Mouse (Mus musculus): Measurements from ENCODE around the gene Fam25c. TPM values are rescaled to one million over a fixed set of nuclear protein-coding genes. Genes with fewer than 3 reads are reported as not detected.

The Fam25c gene
- polyA plus RNA-seq, 1 experiment from 2014 or later: not detected

DNA sequence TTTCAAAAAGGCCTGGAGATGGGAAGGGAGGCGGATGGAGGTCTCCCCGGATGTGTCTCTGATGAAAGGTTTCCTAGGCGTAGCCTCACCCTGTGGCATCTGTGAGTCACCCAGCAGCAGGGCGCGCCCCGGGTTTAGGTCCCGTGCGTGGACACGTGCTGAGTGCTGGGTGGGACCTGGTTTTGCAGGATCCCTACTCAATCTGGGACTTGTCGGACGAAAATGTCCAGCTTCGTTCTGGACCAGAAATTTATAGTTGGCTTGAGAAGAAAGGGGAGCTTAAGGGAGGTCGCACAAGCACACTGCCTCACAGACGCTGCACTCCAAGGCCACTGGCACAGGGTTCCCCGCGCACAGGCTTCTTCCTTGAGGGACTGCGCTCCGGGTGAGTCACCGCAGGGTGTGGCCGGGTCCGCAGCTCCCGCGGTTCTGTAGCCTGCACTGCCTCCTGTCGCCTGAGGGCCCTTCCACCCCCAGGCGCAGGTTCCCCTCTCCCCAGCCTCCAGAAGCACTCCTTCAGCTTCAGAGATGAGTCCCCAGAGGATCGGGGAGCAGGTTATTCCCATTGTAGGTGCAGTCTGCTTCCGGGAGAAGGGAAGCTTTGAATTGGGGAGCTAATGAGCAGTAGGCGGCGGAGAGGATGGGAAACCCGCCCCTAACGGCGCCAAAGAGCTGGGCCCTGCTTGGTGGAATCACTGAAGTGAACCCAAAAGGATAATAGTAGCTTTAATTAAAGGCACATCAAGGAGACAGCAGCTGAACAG lies 8.4 kb upstream of the Fam25c start:
- 2% methylated on average over 32 of the region's 32 CpGs for WGBS
- no peaks in the 10 kb centered on the region for H3K36me3 ChIP-seq
- peak overlapping the region; percentile 94 for H3K4me2 ChIP-seq
- peak overlapping the region; percentile 75 for H3K9ac ChIP-seq
- peaks cover 15% of the 10 kb centered on the region for H3K4me1 ChIP-seq
- no peaks in the 10 kb centered on the region for H3K9me3 ChIP-seq
- H3K27ac ChIP-seq (replicated peaks): no peak overlapping the region
- peak; percentile 61; the same call in 1 of the 2 replicates for ATAC-seq (ENCODE audit: extremely low read depth, insufficient number of reproducible peaks, low FRiP score, low TSS enrichment)
- H3K27me3 ChIP-seq (replicated peaks): peaks cover 14% of the 10 kb centered on the region; the same call in 1 of the 2 replicates
- peak overlapping the region; percentile 55 for H3K4me3 ChIP-seq

DNA sequence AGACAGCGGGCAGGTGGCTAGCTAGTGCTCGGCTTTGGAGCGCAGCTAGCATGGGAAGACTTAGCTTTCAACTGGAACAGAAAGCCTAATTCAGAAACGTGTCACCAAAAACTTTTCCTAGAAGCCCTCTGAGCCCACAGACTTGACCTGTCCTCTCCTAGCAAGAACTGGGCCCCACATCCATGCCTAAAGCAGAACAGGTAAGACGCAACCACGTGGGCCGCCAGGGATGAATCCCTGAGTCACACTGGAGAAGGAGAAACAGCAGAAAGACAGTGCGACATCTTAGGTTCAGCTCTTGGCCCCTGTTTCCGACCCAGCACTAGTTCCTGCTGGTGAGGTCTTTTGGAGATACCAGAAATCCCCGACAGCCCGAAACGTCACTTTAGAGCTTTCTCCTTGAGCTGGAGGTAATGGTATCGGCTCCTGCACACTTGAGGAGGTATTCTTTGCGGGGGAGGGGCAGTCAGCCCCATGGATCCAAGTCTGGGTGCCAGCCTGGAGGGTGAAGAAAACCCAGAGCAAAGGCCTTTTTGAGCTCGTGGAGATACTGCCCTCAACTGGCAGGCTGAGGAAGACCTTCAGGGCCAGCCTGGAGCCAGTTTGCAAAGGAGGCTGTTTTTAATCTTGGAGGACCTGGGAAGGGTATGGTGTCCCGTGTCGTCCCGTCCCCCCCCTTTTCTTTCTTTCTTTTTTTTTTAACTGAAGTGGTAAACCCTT lies 7.7 kb upstream of the Fam25c start:
- Histone ChIP-seq H3K9me3 (no peaks in the 10 kb centered on the region), H3K4me1 (peaks cover 15% of the 10 kb centered on the region), H3K27ac (replicated peaks) (no peak overlapping the region), H3K27me3 (replicated peaks) (peaks cover 14% of the 10 kb centered on the region; the same call in 1 of the 2 replicates), H3K9ac (peak overlapping the region; percentile 75), H3K4me3 (peak overlapping the region; percentile 55), H3K4me2 (peak overlapping the region; percentile 94), H3K36me3 (no peaks in the 10 kb centered on the region)
- ATAC-seq (ENCODE audit: extremely low read depth, insufficient number of reproducible peaks, low FRiP score, low TSS enrichment): no peak
- 28% methylated on average over 18 of the region's 18 CpGs for WGBS

DNA sequence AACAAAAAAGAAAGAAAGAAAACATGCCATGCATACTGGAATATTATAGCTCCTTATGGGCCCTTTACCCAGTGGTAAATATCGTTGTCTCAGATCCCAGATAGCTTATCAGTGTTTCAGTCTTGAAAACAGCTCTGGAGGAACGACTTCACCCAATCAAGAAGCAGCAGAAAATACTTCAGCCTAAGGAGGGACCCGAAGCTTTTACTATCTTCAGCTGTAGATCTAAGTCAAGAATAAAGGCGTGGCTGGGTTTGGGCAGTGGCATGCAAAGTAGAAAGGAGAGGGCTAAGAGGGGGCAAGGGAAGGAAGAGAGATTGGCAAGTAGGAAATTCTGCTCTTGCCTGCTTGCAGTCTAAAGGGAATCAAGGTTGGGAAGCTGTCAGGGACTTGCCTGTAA lies 6.9 kb upstream of the Fam25c start:
- Histone ChIP-seq H3K27me3 (replicated peaks) (peaks cover 14% of the 10 kb centered on the region; the same call in 1 of the 2 replicates), H3K4me2 (no peak overlapping the region), H3K9me3 (no peaks in the 10 kb centered on the region), H3K36me3 (no peaks in the 10 kb centered on the region), H3K9ac (no peak overlapping the region), H3K4me1 (peaks cover 15% of the 10 kb centered on the region), H3K4me3 (no peak overlapping the region), H3K27ac (replicated peaks) (no peak overlapping the region)
- ATAC-seq (ENCODE audit: extremely low read depth, insufficient number of reproducible peaks, low FRiP score, low TSS enrichment): no peak
- whole genome bisulfite sequencing: 42% methylated on average over 4 of the region's 4 CpGs

DNA sequence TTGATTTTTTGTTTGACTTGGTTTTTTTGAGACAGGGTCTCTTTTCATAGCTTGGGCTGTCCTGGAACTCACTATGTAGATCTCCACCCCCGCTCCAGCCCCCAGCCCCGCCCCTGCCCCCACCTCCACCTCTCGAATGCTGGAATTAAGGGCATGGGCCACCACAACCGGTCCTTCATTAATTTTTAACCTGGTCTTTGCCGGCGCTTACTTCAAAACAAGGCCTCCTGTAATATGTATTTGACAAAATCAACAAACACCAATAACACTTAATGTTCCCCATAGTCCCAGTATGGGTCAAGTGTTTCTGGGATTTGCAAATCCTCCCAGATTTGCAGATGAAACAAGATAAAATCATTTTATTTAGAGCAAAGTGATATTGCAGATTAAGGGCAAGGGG lies 5.0 kb upstream of the Fam25c start:
- peaks cover 14% of the 10 kb centered on the region; the same call in 1 of the 2 replicates for H3K27me3 ChIP-seq (replicated peaks)
- WGBS: 44% methylated on average over 6 of the region's 6 CpGs
- ATAC-seq (ENCODE audit: extremely low read depth, insufficient number of reproducible peaks, low FRiP score, low TSS enrichment): no peak

DNA sequence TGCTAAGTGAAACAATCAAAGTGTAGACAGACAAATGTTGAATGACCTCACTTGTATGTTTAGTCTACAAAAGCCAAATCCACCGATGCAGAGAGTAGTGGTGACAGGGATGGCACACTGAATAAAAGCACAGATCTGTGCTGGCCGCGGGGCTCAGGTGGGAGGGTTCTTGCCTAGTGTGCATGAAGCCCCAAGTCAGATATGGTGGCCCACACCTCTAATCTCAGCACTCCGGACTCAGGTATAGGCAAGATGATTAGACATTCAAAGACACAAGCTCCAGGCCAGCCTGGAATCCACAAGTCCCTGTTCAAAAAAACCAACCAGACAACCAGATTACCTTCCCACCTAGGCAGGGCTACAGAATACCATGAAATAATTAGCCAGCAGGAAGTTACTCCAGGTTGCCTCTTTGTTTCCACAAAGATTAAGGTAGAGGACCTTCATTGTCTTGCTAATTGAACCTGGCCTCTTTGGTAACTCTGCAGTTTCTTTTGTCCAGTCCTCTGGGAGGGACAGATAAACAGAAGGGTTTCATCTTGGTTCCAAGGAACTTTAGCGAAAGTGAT lies 4.5 kb upstream of the Fam25c start:
- H3K9ac ChIP-seq: no peak overlapping the region
- no peak overlapping the region for H3K27ac ChIP-seq (replicated peaks)
- H3K4me1 ChIP-seq: peaks cover 23% of the 10 kb centered on the region
- 45% methylated on average over 5 of the region's 5 CpGs for whole genome bisulfite sequencing
- H3K4me2 ChIP-seq: no peak overlapping the region
- no peaks in the 10 kb centered on the region for H3K9me3 ChIP-seq
- peaks cover 14% of the 10 kb centered on the region; the same call in 1 of the 2 replicates for H3K27me3 ChIP-seq (replicated peaks)
- ATAC-seq (ENCODE audit: extremely low read depth, insufficient number of reproducible peaks, low FRiP score, low TSS enrichment): no peak
- H3K4me3 ChIP-seq: no peak overlapping the region
- no peaks in the 10 kb centered on the region for H3K36me3 ChIP-seq

More for the DNA sequence above, 5.0 kb upstream of the Fam25c start:
- H3K4me3 ChIP-seq: no peak overlapping the region
- no peak overlapping the region for H3K27ac ChIP-seq (replicated peaks)
- H3K4me1 ChIP-seq: peaks cover 18% of the 10 kb centered on the region
- H3K4me2 ChIP-seq: no peak overlapping the region
- no peaks in the 10 kb centered on the region for H3K36me3 ChIP-seq
- H3K9ac ChIP-seq: no peak overlapping the region
- H3K9me3 ChIP-seq: no peaks in the 10 kb centered on the region

DNA sequence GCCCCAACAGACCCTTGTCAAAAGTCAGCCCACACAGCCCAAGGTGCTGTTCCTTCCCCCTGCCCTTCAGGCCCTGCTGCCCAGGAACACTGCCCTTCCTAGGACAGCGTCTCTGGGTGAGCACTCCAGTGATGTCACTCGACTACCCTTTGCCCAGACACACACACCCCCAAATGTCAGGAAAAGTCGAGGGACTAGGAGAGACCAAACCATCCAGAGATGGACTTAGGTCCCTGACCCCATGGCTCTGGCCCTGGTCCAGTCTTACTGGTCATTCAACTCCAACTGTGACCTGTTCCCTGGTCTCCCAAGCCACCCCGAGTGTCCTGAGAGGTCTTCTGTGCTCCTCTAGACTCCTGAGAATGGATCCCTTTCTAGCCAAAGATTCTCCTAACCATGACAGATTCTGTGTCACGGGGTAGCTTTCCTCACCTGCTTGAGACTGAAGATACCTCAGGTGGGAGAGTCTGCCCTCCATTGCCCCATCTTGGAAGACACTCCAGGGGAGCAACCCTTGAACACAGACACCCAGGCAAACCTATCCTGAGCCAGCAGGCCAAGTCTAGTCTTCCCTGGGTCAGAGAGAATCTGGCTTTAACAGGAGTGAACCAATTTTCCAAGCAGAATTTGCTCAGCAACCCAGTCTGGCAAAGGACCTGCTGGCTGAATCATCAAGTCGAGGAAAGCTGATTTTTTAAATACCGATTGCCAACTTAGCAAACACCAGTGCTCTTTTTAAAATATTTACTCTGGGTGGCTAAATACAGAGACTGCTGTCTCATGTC lies 2.6 kb upstream of the Fam25c start:
- Histone ChIP-seq H3K4me1 (peaks cover 9% of the 10 kb centered on the region), H3K4me2 (no peak overlapping the region), H3K9me3 (no peaks in the 10 kb centered on the region), H3K27me3 (replicated peaks) (peaks cover 8% of the 10 kb centered on the region; the same call in 1 of the 2 replicates), H3K27ac (replicated peaks) (no peak overlapping the region), H3K9ac (no peak overlapping the region), H3K36me3 (no peaks in the 10 kb centered on the region), H3K4me3 (no peak overlapping the region)
- whole genome bisulfite sequencing: 68% methylated on average over 7 of the region's 7 CpGs
- no peak for ATAC-seq (ENCODE audit: extremely low read depth, insufficient number of reproducible peaks, low FRiP score, low TSS enrichment)

DNA sequence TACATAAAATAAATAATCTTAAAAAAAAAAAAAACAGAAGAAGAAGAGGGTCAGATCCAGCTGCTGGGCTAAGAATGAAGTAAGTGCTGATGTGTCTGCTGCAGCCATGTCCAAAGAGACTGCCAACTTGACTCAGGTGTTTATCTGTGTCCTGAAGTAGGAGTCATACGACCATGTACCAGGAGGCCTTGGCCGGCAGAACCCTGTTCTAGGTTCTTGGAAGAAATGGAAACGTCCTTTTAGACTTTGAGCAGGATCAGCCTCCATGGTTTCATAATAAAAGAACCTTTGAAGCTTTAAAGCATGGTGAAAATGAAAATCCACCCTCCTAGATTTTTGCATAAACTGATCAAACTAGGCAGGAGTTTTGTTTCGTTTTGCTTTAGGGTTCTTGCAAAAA lies 777 bp downstream of the Fam25c start:
- Histone ChIP-seq H3K9ac (no peak overlapping the region), H3K4me2 (no peak overlapping the region), H3K4me3 (no peak overlapping the region), H3K4me1 (peaks cover 7% of the 10 kb centered on the region), H3K27ac (replicated peaks) (no peak overlapping the region), H3K36me3 (no peaks in the 10 kb centered on the region), H3K9me3 (no peaks in the 10 kb centered on the region), H3K27me3 (replicated peaks) (no peaks in the 10 kb centered on the region; the same call in 1 of the 2 replicates)
- WGBS: 73% methylated on average over 4 of the region's 4 CpGs
- no peak for ATAC-seq (ENCODE audit: extremely low read depth, insufficient number of reproducible peaks, low FRiP score, low TSS enrichment)

DNA sequence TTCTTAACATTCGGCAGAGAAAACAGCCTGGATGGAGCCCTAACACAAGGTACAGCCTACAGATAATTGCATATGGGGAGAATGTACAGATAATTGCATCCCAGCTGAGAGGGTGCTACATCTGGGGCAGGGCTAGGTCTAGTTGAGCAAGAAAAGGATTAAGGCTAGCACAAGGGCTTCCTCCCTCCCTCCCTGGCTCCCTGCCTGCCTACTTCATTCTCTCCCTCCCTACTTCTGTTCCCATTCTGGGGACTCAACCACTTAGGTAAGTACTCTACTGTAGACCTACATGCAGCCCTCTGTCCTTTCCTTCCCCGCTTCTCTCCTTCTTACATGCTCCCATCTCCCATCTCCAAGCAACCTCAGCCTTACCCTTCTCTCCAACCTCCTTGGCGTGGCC lies 1.9 kb downstream of the Fam25c start:
- WGBS: 82% methylated on average over 3 of the region's 3 CpGs
- no peaks in the 10 kb centered on the region for H3K36me3 ChIP-seq

DNA sequence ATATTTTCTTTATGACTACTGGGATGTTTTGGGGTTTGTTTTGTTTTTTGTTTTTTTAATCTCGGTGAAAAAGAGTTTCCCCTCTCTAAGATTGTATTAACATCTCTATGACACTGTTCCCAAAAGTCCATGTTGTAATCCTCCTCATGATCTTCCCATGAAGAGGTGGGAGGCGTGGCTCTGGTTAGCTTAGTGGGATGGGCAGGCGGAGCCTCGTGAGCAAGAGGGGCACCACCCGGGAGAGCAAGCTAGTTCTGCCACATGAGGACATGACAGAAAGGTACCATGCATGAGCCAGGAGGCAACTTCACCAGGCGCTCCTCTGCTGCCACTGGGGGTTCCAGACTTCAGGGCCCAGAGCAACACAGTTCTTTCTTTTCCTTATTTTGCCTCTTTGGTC lies 2.7 kb downstream of the Fam25c start:
- peaks cover 7% of the 10 kb centered on the region for H3K4me1 ChIP-seq
- no peak overlapping the region for H3K27ac ChIP-seq (replicated peaks)
- WGBS: 58% methylated on average over 6 of the region's 6 CpGs
- H3K9me3 ChIP-seq: no peaks in the 10 kb centered on the region
- ATAC-seq (ENCODE audit: extremely low read depth, insufficient number of reproducible peaks, low FRiP score, low TSS enrichment): no peak
- H3K4me3 ChIP-seq: no peak overlapping the region
- H3K36me3 ChIP-seq: no peaks in the 10 kb centered on the region
- H3K9ac ChIP-seq: no peak overlapping the region
- H3K27me3 ChIP-seq (replicated peaks): no peaks in the 10 kb centered on the region
- H3K4me2 ChIP-seq: no peak overlapping the region

More for the DNA sequence above, 1.9 kb downstream of the Fam25c start:
- no peak overlapping the region for H3K4me3 ChIP-seq
- peaks cover 7% of the 10 kb centered on the region for H3K4me1 ChIP-seq
- H3K9ac ChIP-seq: no peak overlapping the region
- H3K9me3 ChIP-seq: no peaks in the 10 kb centered on the region
- no peak overlapping the region for H3K4me2 ChIP-seq
- no peak for ATAC-seq (ENCODE audit: extremely low read depth, insufficient number of reproducible peaks, low FRiP score, low TSS enrichment)
- no peaks in the 10 kb centered on the region; the same call in 1 of the 2 replicates for H3K27me3 ChIP-seq (replicated peaks)
- H3K27ac ChIP-seq (replicated peaks): no peak overlapping the region

DNA sequence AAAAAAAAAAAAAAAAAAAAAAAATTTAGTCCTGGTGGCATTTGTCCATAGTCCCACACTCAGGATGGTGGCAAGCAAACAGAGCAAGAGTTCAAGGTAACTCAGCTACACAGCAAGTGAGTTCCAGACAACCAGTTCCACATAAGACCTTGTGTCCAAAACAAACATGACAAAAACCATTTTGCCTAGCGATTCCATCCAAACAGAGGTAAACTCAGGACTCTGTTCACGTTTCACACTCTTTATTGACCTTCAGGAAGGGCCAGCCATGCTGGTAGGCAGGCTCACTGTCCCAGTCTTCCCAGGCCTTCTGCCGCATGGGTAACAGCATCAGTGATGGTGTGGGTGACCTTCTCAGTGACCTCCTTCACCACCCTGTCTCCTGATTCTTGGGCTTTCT lies 3.6 kb downstream of the Fam25c start:
- no peak overlapping the region for H3K4me2 ChIP-seq
- H3K4me1 ChIP-seq: peaks cover 7% of the 10 kb centered on the region
- H3K27me3 ChIP-seq (replicated peaks): no peaks in the 10 kb centered on the region
- WGBS: 72% methylated on average over 3 of the region's 3 CpGs
- H3K9ac ChIP-seq: no peak overlapping the region
- no peak for ATAC-seq (ENCODE audit: extremely low read depth, insufficient number of reproducible peaks, low FRiP score, low TSS enrichment)
- no peaks in the 10 kb centered on the region for H3K36me3 ChIP-seq
- no peak overlapping the region for H3K27ac ChIP-seq (replicated peaks)
- no peaks in the 10 kb centered on the region for H3K9me3 ChIP-seq
- H3K4me3 ChIP-seq: no peak overlapping the region

DNA sequence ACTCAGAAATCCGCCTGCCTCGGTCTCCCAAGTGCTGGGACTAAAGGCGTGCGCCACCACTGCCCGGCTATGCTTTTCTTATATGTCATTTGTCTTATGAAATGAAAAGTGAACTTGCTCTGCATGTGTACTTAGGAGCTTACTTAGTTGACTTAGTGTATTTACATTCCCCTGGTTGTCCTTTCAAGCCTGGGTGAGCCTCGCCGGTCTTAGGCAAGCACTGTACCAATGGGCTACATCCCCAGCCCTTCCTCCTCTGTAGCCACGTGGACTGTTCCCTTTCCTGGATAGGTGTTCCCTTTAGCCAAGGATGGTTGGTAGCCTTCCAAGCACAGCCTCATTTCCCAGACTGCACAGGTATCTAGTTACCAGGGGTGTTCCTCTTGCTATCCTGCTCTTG lies 6.2 kb downstream of the Fam25c start:
- no peak overlapping the region for H3K9ac ChIP-seq
- 80% methylated on average over 8 of the region's 8 CpGs for WGBS
- no peaks in the 10 kb centered on the region for H3K4me1 ChIP-seq
- ATAC-seq (ENCODE audit: extremely low read depth, insufficient number of reproducible peaks, low FRiP score, low TSS enrichment): no peak
- no peaks in the 10 kb centered on the region for H3K9me3 ChIP-seq
- no peak overlapping the region for H3K4me3 ChIP-seq
- peaks cover 7% of the 10 kb centered on the region for H3K36me3 ChIP-seq
- H3K4me2 ChIP-seq: no peak overlapping the region
- no peaks in the 10 kb centered on the region for H3K27me3 ChIP-seq (replicated peaks)
- H3K27ac ChIP-seq (replicated peaks): no peak overlapping the region

All from heart, embryonic 13.5 days (tissue).